Mouse (Mus musculus) layer of hippocampus, adult 6 months (tissue): Measurements from ENCODE around the gene Il34. TPM values are rescaled to one million over a fixed set of nuclear protein-coding genes. Genes with fewer than 3 reads are reported as not detected.

Experiments
- long read RNA-seq, 2 experiments: library from polyadenylated mRNA; unstranded; transcript quantifications; one replicate each; pipeline ENCODE4 v2.0.0; 2019 to 2020
- polyA plus RNA-seq: library from polyadenylated mRNA; unstranded; fragments of <200 nt; fragmentation: Nextera tagmentation; gene quantifications from 2 replicates; pipeline ENCODE4 v1.2.3, GENCODE M21; 2021

Il34 gene
- 41.3 and 43.5 TPM in 2 replicates for polyA plus RNA-seq
- long read RNA-seq, experiment 1, partial matches to known transcripts = 52 of 63 reads
- long read RNA-seq, experiment 1, other reads (novel, unspliced or antisense) = 8 of 63 reads
- long read RNA-seq, experiment 2, partial matches to known transcripts = 80 of 123 reads
- long read RNA-seq, experiment 2, other reads (novel, unspliced or antisense) = 39 of 123 reads

DNA sequence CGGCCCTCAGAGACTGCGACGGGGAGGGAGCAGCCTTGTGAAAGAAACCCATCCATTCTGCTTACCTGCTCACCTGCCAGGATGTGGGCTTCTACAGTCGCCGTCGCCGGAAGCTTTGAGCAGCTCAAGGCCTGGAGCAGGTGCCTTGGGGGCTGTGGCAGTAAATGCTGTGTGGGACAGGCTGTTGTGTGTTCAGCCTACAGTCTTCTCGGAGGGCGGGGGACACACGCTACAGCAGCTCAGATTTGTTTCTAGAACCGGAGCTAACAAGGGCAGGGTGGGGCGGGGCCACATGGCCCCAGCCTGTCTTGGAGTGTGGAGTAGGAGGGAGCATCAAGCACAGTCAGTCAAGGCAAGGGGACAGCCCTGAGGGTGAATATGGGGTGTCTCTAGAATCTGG is at the start of gene Il34:
Gene Il34 (minus strand): TSS at position 256 of the 400 bp plus-strand sequence.

DNA sequence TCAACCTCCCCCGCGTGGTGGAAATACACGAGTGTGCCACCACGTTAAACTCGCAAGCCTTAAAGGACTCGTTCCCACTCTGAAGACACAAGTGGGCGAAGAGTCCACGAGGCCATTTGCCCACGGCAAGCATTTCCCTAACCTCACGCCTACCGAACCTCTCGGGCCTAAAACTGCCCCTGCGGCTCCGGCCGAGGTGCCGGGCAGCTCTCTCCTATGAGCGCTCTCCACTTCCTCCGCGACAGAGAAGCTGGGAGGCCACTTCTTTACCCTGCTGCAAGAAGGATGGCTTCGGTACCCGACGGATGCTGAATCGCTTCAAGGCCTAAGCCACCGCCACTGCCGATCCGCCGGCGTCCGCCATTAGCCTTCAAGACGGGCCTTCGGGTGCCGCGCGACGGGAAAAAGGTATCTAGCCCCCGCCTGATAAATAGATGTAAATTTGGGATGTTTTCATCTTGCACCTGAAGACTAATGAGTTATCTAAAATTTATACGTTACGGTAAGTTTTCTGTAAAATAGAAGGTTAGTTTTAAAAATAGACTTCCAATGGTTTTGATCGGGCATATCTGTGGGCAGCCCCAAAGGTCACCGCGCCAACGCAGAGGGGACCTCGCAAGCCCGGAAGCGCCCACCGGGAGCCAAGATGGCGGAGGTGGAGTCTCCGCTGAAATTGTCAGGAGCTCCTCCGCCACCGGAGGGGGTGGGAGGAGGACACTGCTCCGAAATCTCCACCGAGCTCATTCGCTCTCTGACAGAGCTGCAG is 40.9 kb upstream of the Il34 start, which contains the start of the genes Cog4 and Sf3b3:
Gene Cog4 (plus strand): TSS at position 196 of the 766 bp plus-strand sequence.
Gene Sf3b3 (minus strand): TSS at position 383 of the 766 bp plus-strand sequence.

DNA sequence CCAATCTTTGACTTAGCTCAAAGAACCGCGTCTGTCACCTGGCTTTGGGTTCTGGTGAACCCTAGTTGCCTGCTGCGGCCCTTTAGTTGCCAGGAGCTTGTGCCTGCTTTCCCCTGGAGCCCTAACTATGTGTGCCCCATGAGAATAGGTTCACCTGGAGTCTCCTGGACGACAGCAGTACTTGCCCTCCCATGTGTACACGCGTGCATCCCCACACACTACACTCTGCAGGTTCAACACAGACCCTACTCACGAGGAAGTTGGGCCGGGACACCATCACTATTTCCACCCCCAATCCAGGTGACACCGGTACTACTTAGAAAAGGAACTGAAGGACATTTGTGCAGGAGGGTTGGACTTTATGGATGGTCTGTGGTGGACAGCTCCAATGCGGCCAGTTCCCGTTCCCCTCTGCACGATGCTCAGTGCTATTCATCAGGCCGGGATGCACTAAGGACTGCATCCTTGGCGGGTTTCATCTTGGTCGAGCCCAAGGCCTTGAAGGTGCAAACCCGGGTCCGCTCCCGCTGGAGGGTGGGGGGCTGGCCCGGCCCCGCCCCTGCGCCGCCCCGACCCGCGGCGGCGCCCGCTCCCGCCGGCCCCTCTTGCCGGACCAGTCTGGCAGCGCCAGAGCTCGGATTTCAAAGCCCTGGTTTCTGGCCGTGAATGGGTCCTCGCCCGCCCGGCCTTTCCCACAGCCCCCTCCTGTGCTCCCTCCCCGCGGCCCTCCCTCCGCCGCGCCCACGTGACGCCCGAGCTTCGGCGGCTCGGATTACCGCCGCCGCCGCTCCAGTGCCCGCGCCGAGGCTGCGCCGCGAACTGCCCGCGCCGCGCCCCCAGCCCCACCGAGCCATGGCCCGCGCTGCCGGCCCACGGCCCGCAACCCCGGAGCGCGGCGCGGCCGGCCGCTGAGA is 84.8 kb downstream of the Il34 start, which contains the start of gene Mtss1l:
Gene Mtss1l (plus strand): TSS at position 792 of the 914 bp plus-strand sequence.

Other genes starting within 250 kb of the Il34 start
- 5.6 and 6.4 TPM in 2 replicates for gene Vac14, start 187.3 kb downstream of the Il34 start, polyA plus RNA-seq
- 23.3 and 27.4 TPM in 2 replicates for gene Mtss1l, start 84.4 kb downstream of the Il34 start, polyA plus RNA-seq
- gene Cog4, start 40.7 kb upstream of the Il34 start, polyA plus RNA-seq = 28.0 and 28.6 TPM in 2 replicates
- gene Sf3b3, start 40.9 kb upstream of the Il34 start, polyA plus RNA-seq = 25.0 and 29.1 TPM in 2 replicates
- gene Fuk, start 96.6 kb upstream of the Il34 start, polyA plus RNA-seq = 4.7 and 5.2 TPM in 2 replicates
- gene St3gal2, start 114.0 kb upstream of the Il34 start, polyA plus RNA-seq = 11.3 and 11.7 TPM in 2 replicates
- 6.4 and 6.7 TPM in 2 replicates for gene Ddx19a, start 191.9 kb upstream of the Il34 start, polyA plus RNA-seq
- gene Ddx19b, start 225.8 kb upstream of the Il34 start, polyA plus RNA-seq = 3.9 and 4.2 TPM in 2 replicates
- gene Aars, start 227.2 kb upstream of the Il34 start, polyA plus RNA-seq = 44.9 and 47.2 TPM in 2 replicates